17 mouse cellular contexts compared by ENCODE assay signal in the genomic region with DNA sequence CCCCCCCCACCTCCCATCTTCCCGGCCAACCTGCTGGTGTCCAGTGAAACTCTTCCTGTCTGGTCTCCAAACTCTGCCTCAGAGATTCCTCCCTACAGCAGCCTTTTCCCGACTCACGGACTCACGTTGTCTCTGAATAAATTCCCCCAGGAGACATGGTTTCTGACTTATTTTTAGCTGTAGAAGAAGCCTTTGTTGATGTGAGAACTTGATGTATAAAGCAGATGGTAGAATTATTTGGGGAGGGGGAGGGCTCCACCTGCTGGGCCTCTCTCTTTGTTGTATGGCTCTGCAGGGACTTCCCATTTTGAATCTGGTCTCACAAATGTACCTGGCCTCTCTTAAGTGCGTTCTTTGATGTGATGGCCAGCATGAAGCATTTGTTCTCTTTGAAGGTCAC. TPM values are rescaled to one million over a fixed set of nuclear protein-coding genes. Genes with fewer than 3 reads are reported as not detected.
"Had no signal": no experiment of that assay in that cellular context is flagged by ENCODE, and none has a peak within 500 bp of the region (broad histone marks: within the 10 kb centered on the region; RNA-seq: fewer than 3 reads in every experiment).

No protein-coding gene starts in this region.

- H3K9me3 ChIP-seq: kidney, embryonic 15.5 days; liver, embryonic 13.5 days; lung, embryonic 15.5 days; midbrain, embryonic 15.5 days; neural tube, embryonic 12.5 days had no signal

- H3K4me2 ChIP-seq: kidney, embryonic 15.5 days; liver, embryonic 13.5 days; lung, embryonic 15.5 days; midbrain, embryonic 11.5 days; midbrain, embryonic 15.5 days; neural tube, embryonic 12.5 days had no signal

- ATAC-seq: liver, postnatal 0 days; midbrain, embryonic 15.5 days had no signal

- DNase-seq: kidney, postnatal 25 days; liver; liver, embryonic 13.5 days; liver, postnatal 0 days; lung, postnatal 14 days had no signal

- H3K36me3 ChIP-seq: kidney, embryonic 15.5 days; liver, embryonic 13.5 days; lung, embryonic 15.5 days; midbrain, embryonic 15.5 days; neural tube, embryonic 12.5 days had no signal

- H3K9ac ChIP-seq: kidney, embryonic 15.5 days; liver, embryonic 13.5 days; liver, postnatal 0 days; lung, embryonic 15.5 days; midbrain, embryonic 15.5 days; neural tube, embryonic 12.5 days had no signal

- H3K27me3 ChIP-seq: kidney, embryonic 15.5 days; lung, embryonic 15.5 days; midbrain, embryonic 15.5 days; neural tube, embryonic 12.5 days had no signal

- H3K4me3 ChIP-seq: kidney, embryonic 15.5 days; liver, embryonic 13.5 days; lung, embryonic 15.5 days; megakaryocyte, embryonic 14.5 days; midbrain, embryonic 15.5 days; neural tube, embryonic 12.5 days had no signal

- H3K4me1 ChIP-seq: kidney, embryonic 15.5 days; liver, embryonic 13.5 days; lung, embryonic 15.5 days; midbrain, embryonic 15.5 days; neural tube, embryonic 12.5 days had no signal

- H3K27ac ChIP-seq: kidney, embryonic 15.5 days; liver, embryonic 13.5 days; lung, embryonic 15.5 days; macrophage; midbrain, embryonic 15.5 days; neural tube, embryonic 12.5 days; stomach, postnatal 0 days had no signal

RNA-seq across cellular contexts. Expression of gene Sowaha, which starts 30.3 kb away (rescaled TPM):
- total RNA-seq: monocyte, adult 5-6 weeks; neutrophil, adult 5-6 weeks had no signal
- polyA plus RNA-seq: macrophage had no signal

RNA-seq across cellular contexts. Expression of gene Gm9945, which starts 30.4 kb away (rescaled TPM):
- total RNA-seq: monocyte, adult 5-6 weeks; neutrophil, adult 5-6 weeks had no signal
- polyA plus RNA-seq: kidney, embryonic 15.5 days; limb, embryonic 11.5 days; lung, embryonic 15.5 days; macrophage; neural tube, embryonic 12.5 days; stomach, postnatal 0 days had no signal

RNA-seq across cellular contexts. Expression of gene Gm9837, which starts 40.1 kb away (rescaled TPM):
- total RNA-seq: left cerebral cortex, postnatal 10 days; monocyte, adult 5-6 weeks; neutrophil, adult 5-6 weeks had no signal
- polyA plus RNA-seq: kidney, embryonic 15.5 days; limb, embryonic 11.5 days; liver, embryonic 13.5 days; liver, postnatal 0 days; lung, embryonic 15.5 days; macrophage; midbrain, embryonic 11.5 days; midbrain, embryonic 15.5 days; neural tube, embryonic 12.5 days; stomach, postnatal 0 days had no signal

RNA-seq across cellular contexts. Expression of gene Shroom1, which starts 53.3 kb away (rescaled TPM):
- total RNA-seq: monocyte, adult 5-6 weeks; neutrophil, adult 5-6 weeks had no signal
- polyA plus RNA-seq: macrophage had no signal
